Mouse (Mus musculus) thymus, adult 2 months (tissue): ENCODE data around the gene Htr5b.

Experiments
- CTCF ChIP-seq: fragments of 200-500 bp; IDR thresholded peaks from 2 replicates; pipeline ENCODE4 v1.5.1; 2012; ENCODE audit warnings: mild to moderate bottlenecking, control low read depth, low read length, moderate library complexity, borderline replicate concordance; ENCODE audit not compliant: control insufficient read depth, poor library complexity, insufficient read depth; ENCODE audit errors: extremely low read depth
- POLR2A ChIP-seq: fragments of 200-500 bp; IDR thresholded peaks from 2 replicates; pipeline ENCODE4 v1.6.1; 2012; ENCODE audit warnings: mild to moderate bottlenecking, low read length, control low read depth, moderate library complexity; ENCODE audit not compliant: control insufficient read depth, poor library complexity, insufficient read depth; ENCODE audit errors: extremely low read depth

- TF ChIP-seq CTCF (no peak), POLR2A (no peak)
These were observed 12.1 kb upstream of the Htr5b start for GRCm38 (mm10) chr1:121540361-121540760.
